Mouse (Mus musculus) MEL (cell line): Measurements from ENCODE around the gene Rbpjl. TPM values are rescaled to one million over a fixed set of nuclear protein-coding genes. Genes with fewer than 3 reads are reported as not detected.

ENCODE experiments used
- DNase-seq: peaks from one replicate; pipeline ENCODE4 v3.0.0; 2011; ENCODE audit warnings: low read depth, low spot score
- H3K27ac ChIP-seq: 2 replicates; pipeline ENCODE4 v1.5.1; 2012; ENCODE audit warnings: low read depth, mild to moderate bottlenecking, control low read depth, low read length, moderate library complexity; ENCODE audit not compliant: control insufficient read depth
- H3K27me3 ChIP-seq, 2 experiments: fragments of 150-350 bp in 1 of 2; sonication (generic) in 1 of 2; 2 replicates each; pipeline ENCODE4 v1.6.1; 2012; ENCODE audit warnings: low read length in 2 of 2, mild to moderate bottlenecking in 2 of 2, improper control_type of control experiment in 1 of 2, moderate library complexity in 1 of 2; ENCODE audit not compliant: insufficient read depth in 2 of 2, control insufficient read depth in 1 of 2
- H3K36me3 ChIP-seq, 2 experiments: 2 replicates each; pipeline ENCODE4 v1.6.1; 2012 to 2014; ENCODE audit warnings: low read length in 2 of 2, improper control_type of control experiment in 1 of 2, inconsistent platforms in 1 of 2, mild to moderate bottlenecking in 1 of 2; ENCODE audit not compliant: insufficient read depth in 2 of 2, control insufficient read depth in 1 of 2
- H3K4me1 ChIP-seq, 2 experiments: fragments of 150-350 bp in 1 of 2; sonication (generic) in 1 of 2; 2 replicates each; pipeline ENCODE4 v1.6.1; 2012; ENCODE audit warnings: low read length in 2 of 2, improper control_type of control experiment in 1 of 2, mild to moderate bottlenecking in 1 of 2; ENCODE audit not compliant: insufficient read depth in 2 of 2, control insufficient read depth in 1 of 2
- H3K4me3 ChIP-seq, 2 experiments: fragments of 150-350 bp in 1 of 2; sonication (generic) in 1 of 2; 2 replicates each; pipeline ENCODE4 v1.5.1; 2012; ENCODE audit warnings: low read depth in 2 of 2, low read length in 2 of 2, mild to moderate bottlenecking in 2 of 2, moderate library complexity in 2 of 2, control low read depth in 1 of 2, improper control_type of control experiment in 1 of 2; ENCODE audit not compliant: control insufficient read depth in 1 of 2, insufficient read depth in 1 of 2
- H3K79me2 ChIP-seq: 2 replicates; pipeline ENCODE4 v1.6.1; 2012; ENCODE audit warnings: mild to moderate bottlenecking, low read length, moderate library complexity; ENCODE audit not compliant: control insufficient read depth, poor library complexity, insufficient read depth
- H3K9ac ChIP-seq: 2 replicates; pipeline ENCODE4 v1.6.1; 2012; ENCODE audit warnings: low read depth, mild to moderate bottlenecking, control low read depth, low read length, moderate library complexity; ENCODE audit not compliant: control insufficient read depth, poor library complexity, severe bottlenecking
- H3K9me3 ChIP-seq: fragments of 150-350 bp; sonication (generic); replicated peaks from 2 replicates; pipeline ENCODE4 v1.6.1; 2012; ENCODE audit warnings: mild to moderate bottlenecking, low read length, improper control_type of control experiment, moderate library complexity; ENCODE audit not compliant: insufficient read depth
- BHLHE40 ChIP-seq: IDR thresholded peaks from 2 replicates; pipeline ENCODE4 v1.6.1; 2012; ENCODE audit warnings: low read depth, mild to moderate bottlenecking, inconsistent platforms, low read length, improper control_type of control experiment, borderline replicate concordance
- E2F4 ChIP-seq: IDR thresholded peaks from 2 replicates; pipeline ENCODE4 v1.6.1; 2011; ENCODE audit warnings: low read depth, low read length, improper control_type of control experiment, borderline replicate concordance
- ELF1 ChIP-seq: IDR thresholded peaks from 2 replicates; pipeline ENCODE4 v1.6.1; 2014; ENCODE audit warnings: low read depth, mild to moderate bottlenecking, inconsistent platforms, low read length, improper control_type of control experiment, moderate library complexity
- EP300 ChIP-seq, 2 experiments: IDR thresholded peaks; 2 replicates each; pipeline ENCODE4 v1.6.1; 2011; ENCODE audit warnings: improper control_type of control experiment in 2 of 2, low read length in 2 of 2, low read depth in 1 of 2, mild to moderate bottlenecking in 1 of 2
- ETS1 ChIP-seq: IDR thresholded peaks from 2 replicates; pipeline ENCODE4 v1.6.1; 2012; ENCODE audit warnings: low read depth, mild to moderate bottlenecking, inconsistent platforms, low read length, improper control_type of control experiment, moderate library complexity
- KAT2A ChIP-seq: conservative IDR thresholded peaks from 2 replicates; pipeline ENCODE4 v1.6.1; 2012; ENCODE audit warnings: low read depth, low read length, improper control_type of control experiment, inconsistent platforms
- MAX ChIP-seq: IDR thresholded peaks from 2 replicates; pipeline ENCODE4 v1.6.1; 2011; ENCODE audit warnings: low read length, improper control_type of control experiment
- MAZ ChIP-seq: IDR thresholded peaks from 2 replicates; pipeline ENCODE4 v1.6.1; 2012; ENCODE audit warnings: low read depth, mild to moderate bottlenecking, inconsistent platforms, low read length, improper control_type of control experiment
- MEF2A ChIP-seq: IDR thresholded peaks from 2 replicates; pipeline ENCODE4 v1.6.1; 2014; ENCODE audit warnings: low read depth, mild to moderate bottlenecking, inconsistent platforms, low read length, improper control_type of control experiment; ENCODE audit not compliant: poor library complexity, insufficient replicate concordance, severe bottlenecking; ENCODE audit errors: extremely low read depth
- MXI1 ChIP-seq: IDR thresholded peaks from 2 replicates; pipeline ENCODE4 v1.6.1; 2011; ENCODE audit warnings: mild to moderate bottlenecking, low read depth, low read length, improper control_type of control experiment
- NELFE ChIP-seq: IDR thresholded peaks from 2 replicates; pipeline ENCODE4 v1.6.1; 2011; ENCODE audit warnings: low read depth, low read length, improper control_type of control experiment
- POLR2AphosphoS2 ChIP-seq: IDR thresholded peaks from 2 replicates; pipeline ENCODE4 v1.6.1; 2011; ENCODE audit warnings: low read length, improper control_type of control experiment
- RAD21 ChIP-seq: IDR thresholded peaks from 2 replicates; pipeline ENCODE4 v1.6.1; 2011; ENCODE audit warnings: mild to moderate bottlenecking, low read depth, low read length, improper control_type of control experiment
- RCOR1 ChIP-seq: IDR thresholded peaks from 2 replicates; pipeline ENCODE4 v1.6.1; 2012; ENCODE audit warnings: low read depth, mild to moderate bottlenecking, inconsistent platforms, low read length, improper control_type of control experiment
- TAL1 ChIP-seq: IDR thresholded peaks from 2 replicates; pipeline ENCODE4 v1.6.1; 2012; ENCODE audit warnings: mild to moderate bottlenecking, inconsistent platforms, low read length, moderate library complexity, mixed read lengths
- UBTF ChIP-seq: IDR thresholded peaks from 2 replicates; pipeline ENCODE4 v1.6.1; 2012; ENCODE audit warnings: low read depth, mild to moderate bottlenecking, inconsistent platforms, low read length, improper control_type of control experiment, moderate library complexity, borderline replicate concordance; ENCODE audit not compliant: insufficient read depth
- USF1 ChIP-seq: IDR thresholded peaks from 2 replicates; pipeline ENCODE4 v1.6.1; 2014; ENCODE audit warnings: low read depth, mild to moderate bottlenecking, inconsistent platforms, low read length, improper control_type of control experiment, moderate library complexity
- ZNF384 ChIP-seq: IDR thresholded peaks from 2 replicates; pipeline ENCODE4 v1.6.1; 2012; ENCODE audit warnings: low read depth, mild to moderate bottlenecking, inconsistent platforms, low read length, improper control_type of control experiment
- polyA plus RNA-seq, 2 experiments: library from polyadenylated mRNA; stranded (reverse) in 1 of 2; unstranded in 1 of 2; fragments of >175 nt in 1 of 2; fragments of >200 nt in 1 of 2; gene quantifications; 2 replicates each; pipeline versions ENCODE4 v1.2.1 to v1.2.4; 2012; ENCODE audit warnings: low replicate concordance in 2 of 2, low read depth in 1 of 2; ENCODE audit not compliant: insufficient read length in 2 of 2, insufficient read depth in 1 of 2, missing spikeins in 1 of 2
- total RNA-seq: library from RNA; depleted of rRNA; stranded (reverse); fragments of 300-350 nt; gene quantifications from 2 replicates; pipeline ENCODE4 v1.2.3, GENCODE M21; 2012

Gene Rbpjl
- total and polyA plus RNA-seq, 3 experiments: 0.07 TPM; not detected in 2

GRCm38 (mm10) chr2:164368620-164369105 lies 34.3 kb upstream of the Rbpjl start:
- Histone ChIP-seq H3K4me1 (no peaks in the 10 kb centered on the region), H3K9ac (no peak overlapping the region), H3K79me2 (no peaks in the 10 kb centered on the region), H3K27me3 (peaks cover 3% of the 10 kb centered on the region in 2 experiments; a peak in 3 of 4 replicates), H3K9me3 (no peaks in the 10 kb centered on the region), H3K27ac (no peak overlapping the region), H3K36me3 (no peaks in the 10 kb centered on the region), H3K4me3 (no peak overlapping the region)
- TF ChIP-seq USF1 (no peak), NELFE (no peak), TAL1 (no peak), E2F4 (no peak), MEF2A (no peak), POLR2AphosphoS2 (no peak), EP300 (IDR thresholded peaks at IDR 0.05; ENCODE audit: low read depth in 1 of 2, low read length in 2 of 2) (no peak), ZNF384 (no peak), ETS1 (no peak), MAX (no peak), RAD21 (no peak), MXI1 (no peak)
- DNase-seq: no peak

GRCm38 (mm10) chr2:164371371-164371770 lies 31.6 kb upstream of the Rbpjl start:
- Histone ChIP-seq H3K9ac (no peak overlapping the region), H3K27ac (no peak overlapping the region), H3K9me3 (no peaks in the 10 kb centered on the region), H3K36me3 (no peaks in the 10 kb centered on the region), H3K27me3 (peaks cover 3 to 6% of the 10 kb centered on the region in 2 experiments; a peak in 3 of 4 replicates), H3K79me2 (no peaks in the 10 kb centered on the region), H3K4me3 (no peak overlapping the region), H3K4me1 (no peaks in the 10 kb centered on the region)
- TF ChIP-seq RAD21 (no peak), KAT2A (no peak), RCOR1 (no peak), MAZ (no peak), UBTF (no peak), ELF1 (no peak), BHLHE40 (no peak)
- DNase-seq: no peak
